Mouse (Mus musculus): ENCODE measurements around the gene Bnc2.

DNA sequence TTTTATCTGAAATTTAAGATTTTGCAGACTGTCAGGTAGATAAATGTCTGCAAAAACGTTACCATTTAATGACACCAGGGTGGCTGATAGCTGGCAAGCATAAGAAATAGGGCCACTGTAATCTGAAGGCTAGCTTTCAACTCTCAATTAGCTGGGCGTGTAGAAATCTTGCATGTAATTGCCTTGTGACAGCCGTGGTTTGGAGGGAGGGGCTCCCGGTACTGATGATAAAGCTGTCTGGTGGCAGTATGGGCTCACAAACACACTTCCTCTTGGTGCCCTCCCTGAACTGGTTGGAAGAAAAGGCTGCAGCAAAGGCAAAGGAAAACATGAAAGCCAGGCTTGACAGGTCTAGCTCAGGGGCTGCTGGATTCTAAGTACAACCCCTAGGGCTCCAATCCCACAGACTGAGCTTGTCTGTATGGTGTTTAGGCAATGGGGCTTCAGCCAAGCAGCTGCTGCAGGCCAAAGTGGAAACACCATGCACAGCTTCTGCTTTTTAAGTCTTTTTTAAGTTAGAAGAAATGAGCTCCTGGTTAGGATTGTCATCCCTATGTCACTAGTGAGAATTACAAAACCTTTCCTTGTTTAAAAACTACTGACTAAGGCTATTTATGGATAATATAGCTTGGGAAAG, 366.7 kb downstream of the Bnc2 start:
- TF ChIP-seq REST (IDR thresholded peaks at IDR 0.05; ENCODE audit: insufficient read depth, insufficient read length) = no peak
- no peak for TF ChIP-seq POLR2A (IDR thresholded peaks at IDR 0.05; ENCODE audit: insufficient read length, low read depth)
- TF ChIP-seq POLR2AphosphoS2 (IDR thresholded peaks at IDR 0.05; ENCODE audit: insufficient read length, low read depth) = no peak
- no peak for TF ChIP-seq SRF (IDR thresholded peaks at IDR 0.05; ENCODE audit: control insufficient read depth, insufficient read length, low read depth)
- TF ChIP-seq TCF3 (IDR thresholded peaks at IDR 0.05; ENCODE audit: insufficient read length, low read depth) = no peak
- TF ChIP-seq MYOD1 (IDR thresholded peaks at IDR 0.05; ENCODE audit: control insufficient read depth in 1 of 3, insufficient read length in 2 of 3, low read depth in 2 of 3) = no peak
- TF ChIP-seq CEBPB (IDR thresholded peaks at IDR 0.05; ENCODE audit: insufficient read depth, poor library complexity, severe bottlenecking) = no peak
- no peak for TF ChIP-seq USF1 (IDR thresholded peaks at IDR 0.05; ENCODE audit: low read depth)
